Mouse (Mus musculus): ENCODE results near the gene Cdc42ep4. TPM values are rescaled to one million over a fixed set of nuclear protein-coding genes. Genes with fewer than 3 reads are reported as not detected.

Gene Cdc42ep4
- polyA plus RNA-seq (2012; rRNA removed) = 51.8 and 59.7 TPM in 2 replicates

DNA sequence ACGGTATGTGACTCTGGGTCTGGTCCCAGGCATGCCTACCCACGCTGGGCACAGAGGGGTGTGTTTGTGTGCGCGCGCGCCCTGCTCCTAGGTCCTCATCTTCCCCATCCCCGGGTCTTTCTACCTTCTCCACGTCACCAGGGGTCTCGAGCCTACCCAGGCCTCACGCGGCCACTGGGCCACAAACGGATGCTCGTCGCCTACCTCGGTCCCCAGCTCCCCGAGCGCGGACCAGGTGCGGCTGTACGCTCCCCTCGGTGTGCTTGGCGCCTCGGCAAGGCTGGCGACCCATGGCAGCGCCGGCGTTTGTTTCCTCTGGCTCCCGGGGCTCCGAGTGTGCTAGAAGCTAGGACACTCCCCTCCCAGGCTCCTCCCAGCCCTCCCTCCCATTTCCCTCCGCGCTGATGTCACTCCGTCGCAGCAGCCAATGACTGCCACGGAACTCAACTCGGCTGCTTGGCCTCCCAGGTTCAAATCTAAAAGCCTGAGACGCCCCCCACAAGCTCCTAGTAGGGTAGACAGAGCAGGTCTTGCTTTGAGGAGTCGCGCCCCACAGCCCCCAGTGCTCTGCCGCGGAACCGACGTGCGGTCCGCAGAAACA lies at the start of gene Cdc42ep4:
Gene Cdc42ep4, minus strand, starts transcription at position 398 of the 601 bp plus-strand sequence.

DNA sequence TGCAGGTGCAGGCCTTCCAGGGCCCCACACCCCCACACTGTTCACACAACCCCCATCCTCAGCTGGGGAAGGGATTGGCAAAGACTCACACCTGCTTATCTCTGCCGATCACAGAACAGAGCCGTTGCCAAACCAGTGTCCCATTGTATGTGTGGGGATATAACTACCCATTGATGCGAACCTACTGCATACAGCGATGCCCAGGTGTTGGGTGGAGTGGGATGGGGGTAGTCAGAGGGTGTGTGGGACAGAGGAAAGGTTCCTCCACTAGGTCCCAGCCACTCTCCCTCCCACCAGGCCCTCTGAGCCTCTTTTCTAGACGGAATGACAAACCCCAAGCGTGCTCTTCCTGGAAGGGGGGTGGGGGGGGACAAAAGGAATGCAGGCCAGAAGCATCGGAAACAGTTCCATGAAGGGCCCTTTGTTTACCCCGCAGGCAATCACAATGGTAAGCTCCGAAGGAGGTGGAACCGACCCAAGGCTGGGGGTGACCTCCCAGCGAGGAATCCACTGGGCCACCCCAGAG lies 41.9 kb downstream of the Cdc42ep4 start, which contains the start of gene Cpsf4l:
Gene Cpsf4l, minus strand, starts transcription at position 287 of the 526 bp plus-strand sequence.

DNA sequence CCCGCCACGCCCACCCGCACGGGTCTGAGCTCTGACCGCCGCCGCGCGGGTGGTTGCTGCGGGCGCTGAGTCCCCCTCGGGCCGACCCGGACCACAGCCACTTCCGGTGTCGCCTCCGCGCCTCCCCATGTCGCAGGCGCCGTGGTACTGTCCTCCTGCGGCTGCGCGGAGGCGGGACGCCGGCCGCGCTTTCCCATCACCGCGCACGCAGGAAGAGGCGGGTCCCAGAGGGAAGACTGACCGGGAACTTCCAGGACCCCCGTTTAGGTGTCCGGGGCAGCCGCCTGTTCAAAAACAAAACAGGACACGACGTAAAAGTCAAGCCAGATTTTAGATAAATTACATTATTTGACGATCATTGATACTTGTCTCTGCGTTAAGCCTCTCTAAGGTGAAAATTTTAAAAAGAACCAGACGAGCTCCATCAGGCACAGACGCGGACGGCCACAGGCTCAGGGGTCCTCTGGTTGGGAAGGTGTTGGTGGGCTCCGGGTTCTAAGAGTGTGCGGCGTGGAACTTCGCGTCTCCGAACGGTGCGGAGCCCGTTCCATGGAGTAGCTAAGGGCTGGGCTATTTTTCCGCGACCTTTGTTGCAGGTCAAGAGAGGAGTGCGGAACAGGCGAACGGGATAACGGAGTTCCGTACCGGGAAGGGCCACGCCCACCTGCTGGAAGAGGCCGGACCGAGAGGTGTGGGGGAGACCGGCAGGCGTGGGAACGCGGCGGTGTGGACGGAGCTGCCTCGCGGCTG lies 67.5 kb downstream of the Cdc42ep4 start, which contains the start of the genes Fam104a and D11Wsu47e:
Gene Fam104a, minus strand, starts transcription at position 199 of the 750 bp plus-strand sequence.
Gene D11Wsu47e, plus strand, starts transcription at position 456 of the 750 bp plus-strand sequence.

Other genes starting within 250 kb of the Cdc42ep4 start
- gene Sstr2, start 132.5 kb downstream of the Cdc42ep4 start, polyA plus RNA-seq (2012; rRNA removed) = 7.3 and 8.9 TPM in 2 replicates
- 26.3 and 34.5 TPM in 2 replicates for gene Cog1, start 102.7 kb downstream of the Cdc42ep4 start, polyA plus RNA-seq (2012; rRNA removed)
- gene Slc39a11, start 101.8 kb downstream of the Cdc42ep4 start, polyA plus RNA-seq (2012; rRNA removed) = 10.4 and 12.2 TPM in 2 replicates
- 25.4 and 32.0 TPM in 2 replicates for gene Fam104a, start 67.7 kb downstream of the Cdc42ep4 start, polyA plus RNA-seq (2012; rRNA removed)
- 29.6 and 34.9 TPM in 2 replicates for gene D11Wsu47e, start 67.5 kb downstream of the Cdc42ep4 start, polyA plus RNA-seq (2012; rRNA removed)
- 0.13 and 0.20 TPM in 2 replicates for gene Cpsf4l, start 41.9 kb downstream of the Cdc42ep4 start, polyA plus RNA-seq (2012; rRNA removed)